Mouse (Mus musculus): ENCODE results near the gene Olfr331. TPM values are rescaled to one million over a fixed set of nuclear protein-coding genes. Genes with fewer than 3 reads are reported as not detected.
"Not testable (repeated sequence)": the region's sequence is repeated elsewhere in the genome, so short reads cannot be mapped to it uniquely, and the experiment has no call there.

The Olfr331 gene
- not detected for total RNA-seq (2022)

- DNase-seq (ENCODE audit: low spot score in 2 of 2) = not testable (repeated sequence)
Observed at GRCm38 (mm10) chr11:58502472-58502871, at the start of gene Olfr331. Gene Olfr331 (minus strand): TSS chr11:58502572.

- DNase-seq (ENCODE audit: low spot score in 2 of 2) = no peak
Observed at GRCm38 (mm10) chr11:58546322-58546721, 44.0 kb upstream of the Olfr331 start, which contains the start of gene Olfr329-ps. Gene Olfr329-ps (minus strand): TSS chr11:58546422.

GRCm38 (mm10) chr11:58534736-58535135, 32.4 kb upstream of the Olfr331 start, which contains the start of gene Olfr330:
Gene Olfr330 (minus strand): TSS chr11:58534836.
- not testable (repeated sequence) for DNase-seq (ENCODE audit: low spot score in 2 of 2)

GRCm38 (mm10) chr11:58519756-58520155, 17.4 kb upstream of the Olfr331 start:
- DNase-seq (ENCODE audit: low spot score in 2 of 2) = peak in 1 of 2 experiments; percentile 11

- peak; percentile 56 to 68 for DNase-seq (ENCODE audit: low spot score in 2 of 2)
Observed at GRCm38 (mm10) chr11:58518916-58519315, 16.5 kb upstream of the Olfr331 start.

GRCm38 (mm10) chr11:58509058-58509457, 6.7 kb upstream of the Olfr331 start:
- not testable (repeated sequence) for DNase-seq (ENCODE audit: low spot score in 2 of 2)

- no peak for DNase-seq (ENCODE audit: low spot score in 2 of 2)
Observed at GRCm38 (mm10) chr11:58499290-58499689, 3.1 kb downstream of the Olfr331 start.

GRCm38 (mm10) chr11:58498761-58499160, 3.6 kb downstream of the Olfr331 start:
- no peak for DNase-seq (ENCODE audit: low spot score in 2 of 2)

DNA sequence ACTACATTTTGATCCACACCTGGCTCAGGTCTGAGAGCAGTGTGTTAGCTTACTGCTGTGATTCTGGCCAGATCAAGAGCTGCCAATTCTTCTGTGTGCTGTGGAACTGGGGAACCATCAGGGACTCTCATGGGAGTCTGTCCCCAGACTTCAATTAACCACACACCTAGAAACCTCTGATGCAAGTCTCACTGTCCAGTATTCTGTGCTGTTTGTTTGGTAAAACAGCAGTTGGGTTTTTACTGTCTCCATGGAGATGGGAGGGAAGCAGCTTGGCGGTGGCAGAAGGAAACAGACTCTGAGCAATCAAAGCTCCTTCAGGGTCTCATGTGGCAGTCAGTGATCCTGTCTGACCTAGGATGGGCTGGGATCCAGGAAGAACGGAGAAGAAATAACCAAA, 9.9 kb downstream of the Olfr331 start, which contains the start of gene Olfr332:
Olfr332 (minus strand) TSS at position 101 of the 400 bp plus-strand sequence.
- DNase-seq (ENCODE audit: low spot score in 2 of 2) = no peak

GRCm38 (mm10) chr11:58462170-58462569, 40.2 kb downstream of the Olfr331 start, which contains the start of gene Olfr30:
Gene Olfr30 (minus strand): TSS chr11:58462270.
- DNase-seq (ENCODE audit: low spot score in 2 of 2) = no peak

- no peak for DNase-seq (ENCODE audit: low spot score in 2 of 2)
Observed at GRCm38 (mm10) chr11:58453592-58453991, 48.8 kb downstream of the Olfr331 start.

GRCm38 (mm10) chr11:58452759-58453158, 49.6 kb downstream of the Olfr331 start, which contains the start of gene Lypd9:
Gene Lypd9 (minus strand): TSS chr11:58452923.
- DNase-seq (ENCODE audit: low spot score in 2 of 2) = no peak

Other genes starting within 250 kb of the Olfr331 start
- gene 4930438A08Rik, start 227.8 kb downstream of the Olfr331 start, total RNA-seq (2022) = not detected
- gene Zfp692, start 195.5 kb downstream of the Olfr331 start, total RNA-seq (2022) = 10 to 100 TPM; 25.0 to 28.7 (median 26.5) TPM
- 10 to 100 TPM; 41.1 to 48.4 (median 45.4) TPM for gene Zfp672, start 172.2 kb downstream of the Olfr331 start, total RNA-seq (2022)
- 10 to 100 TPM; 41.8 to 49.8 (median 44.4) TPM for gene Sh3bp5l, start 171.8 kb downstream of the Olfr331 start, total RNA-seq (2022)
- gene Lypd8, start 123.5 kb downstream of the Olfr331 start, total RNA-seq (2022) = not detected
- gene 1810065E05Rik, start 81.5 kb downstream of the Olfr331 start, total RNA-seq (2022) = not detected
- not detected for gene Gm12253, start 70.0 kb downstream of the Olfr331 start, total RNA-seq (2022)
- not detected for gene Lypd9, start 49.6 kb downstream of the Olfr331 start, total RNA-seq (2022)
- gene Olfr30, start 40.3 kb downstream of the Olfr331 start, total RNA-seq (2022) = not detected
- not detected for gene Olfr332, start 10.0 kb downstream of the Olfr331 start, total RNA-seq (2022)
- not detected for gene Olfr330, start 32.3 kb upstream of the Olfr331 start, total RNA-seq (2022)
- gene Olfr329-ps, start 43.9 kb upstream of the Olfr331 start, total RNA-seq (2022) = not detected
- gene Olfr328, start 53.1 kb upstream of the Olfr331 start, total RNA-seq (2022) = under 1 TPM in 3 of 4 experiments, not detected in 1; 0.14 to 0.25 (median 0.17) TPM
- gene Olfr224, start 68.0 kb upstream of the Olfr331 start, total RNA-seq (2022) = not detected
- not detected for gene Olfr325, start 75.2 kb upstream of the Olfr331 start, total RNA-seq (2022)
- gene Olfr324, start 92.5 kb upstream of the Olfr331 start, total RNA-seq (2022) = not detected
- gene 2210407C18Rik, start 113.5 kb upstream of the Olfr331 start, total RNA-seq (2022) = not detected
- not detected for gene Olfr323, start 127.9 kb upstream of the Olfr331 start, total RNA-seq (2022)
- not detected for gene Trim58, start 137.9 kb upstream of the Olfr331 start, total RNA-seq (2022)
- not detected for gene Olfr322, start 156.2 kb upstream of the Olfr331 start, total RNA-seq (2022)
- gene Olfr320, start 178.5 kb upstream of the Olfr331 start, total RNA-seq (2022) = not detected
- gene Olfr319, start 196.6 kb upstream of the Olfr331 start, total RNA-seq (2022) = not detected
- under 1 TPM in 3 of 4 experiments, not detected in 1; 0.09 to 0.13 (median 0.11) TPM for gene Olfr318, start 221.4 kb upstream of the Olfr331 start, total RNA-seq (2022)
- gene Olfr317, start 236.6 kb upstream of the Olfr331 start, total RNA-seq (2022) = under 1 TPM in 2 of 4 experiments, not detected in 2; 0.35 to 0.44 TPM